ENCODE assay signal across 9 mouse cellular contexts in the genomic region with DNA sequence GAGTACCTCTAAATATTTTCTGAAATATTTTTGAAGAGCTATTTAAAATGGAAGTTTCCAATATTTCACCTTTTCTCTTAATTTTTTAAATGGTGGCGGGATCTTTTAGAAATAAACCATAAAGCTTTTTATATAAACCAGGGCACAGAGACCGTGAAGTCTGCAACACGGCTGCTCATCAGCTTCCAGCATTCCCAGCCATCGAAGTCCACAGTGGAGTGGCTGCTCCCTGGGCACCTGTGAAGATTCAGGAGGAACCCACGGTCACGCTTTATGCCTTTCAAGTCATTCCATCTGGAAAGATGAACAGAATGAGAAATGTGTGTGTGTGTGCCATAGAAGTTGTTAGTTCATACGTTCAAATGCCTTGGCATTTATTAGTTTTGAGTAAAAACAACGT. TPM values are rescaled to one million over a fixed set of nuclear protein-coding genes. Genes with fewer than 3 reads are reported as not detected.
DNase-seq lines count a peak whose midpoint lies in the region; ATAC-seq and TF ChIP-seq lines count a peak whose summit lies in the region.
"Had no signal": no experiment of that assay in that cellular context is flagged by ENCODE, and none has a peak within 500 bp of the region (broad histone marks: within the 10 kb centered on the region; RNA-seq: fewer than 3 reads in every experiment).

No protein-coding gene starts in this region.

- 0 out of 2 replicates have a peak, but pooled peaks cover 5% of the 10 kb centered on the region for H3K4me1 ChIP-seq in kidney, postnatal 0 days (replicated peaks; ENCODE audit: insufficient read depth, low read length)
- peaks cover 5% of the 10 kb centered on the region for H3K4me1 ChIP-seq in hindbrain, embryonic 15.5 days (replicated peaks)
- H3K4me1 ChIP-seq in midbrain, embryonic 16.5 days (ENCODE audit: control insufficient read depth, insufficient read depth, low read length) = peaks cover 6% of the 10 kb centered on the region

- H3K36me3 ChIP-seq in kidney, postnatal 0 days (ENCODE audit: insufficient read depth, low read length) = no peaks in the 10 kb centered on the region
- no peaks in the 10 kb centered on the region for H3K36me3 ChIP-seq in hindbrain, embryonic 15.5 days
- H3K36me3 ChIP-seq in midbrain, embryonic 16.5 days (ENCODE audit: control insufficient read depth, insufficient read depth, low read length) = no peaks in the 10 kb centered on the region

- no peaks in the 10 kb centered on the region for H3K9me3 ChIP-seq in kidney, postnatal 0 days (replicated peaks; ENCODE audit: low read length)
- H3K9me3 ChIP-seq in hindbrain, embryonic 15.5 days = no peaks in the 10 kb centered on the region
- H3K9me3 ChIP-seq in midbrain, embryonic 16.5 days (replicated peaks; ENCODE audit: control insufficient read depth, low read length, poor library complexity, severe bottlenecking) = no peaks in the 10 kb centered on the region

- H3K27me3 ChIP-seq in kidney, postnatal 0 days (ENCODE audit: insufficient read depth, low read length) = no peaks in the 10 kb centered on the region
- H3K27me3 ChIP-seq in hindbrain, embryonic 15.5 days = no peaks in the 10 kb centered on the region
- no peaks in the 10 kb centered on the region for H3K27me3 ChIP-seq in midbrain, embryonic 16.5 days (ENCODE audit: control insufficient read depth, insufficient read depth, low read depth, low read length)

- no peak overlapping the region for H3K27ac ChIP-seq in kidney, postnatal 0 days
- no peak overlapping the region for H3K27ac ChIP-seq in hindbrain, embryonic 15.5 days (replicated peaks)
- no peak overlapping the region for H3K27ac ChIP-seq in midbrain, embryonic 16.5 days (ENCODE audit: low read length)

- H3K9ac ChIP-seq in kidney, postnatal 0 days (ENCODE audit: low read depth, low read length) = peak overlapping the region; percentile 52
- peak overlapping the region; percentile 43; the same call in 1 of the 2 replicates for H3K9ac ChIP-seq in hindbrain, embryonic 15.5 days
- peak overlapping the region; percentile 54; the same call in 1 of the 2 replicates for H3K9ac ChIP-seq in midbrain, embryonic 16.5 days (ENCODE audit: low read depth, low read length)

- WGBS in kidney, postnatal 0 days = 38% methylated on average over 8 of the region's 8 CpGs
- WGBS in hindbrain, embryonic 15.5 days = 49% methylated on average over 8 of the region's 8 CpGs
- 44% methylated on average over 8 of the region's 8 CpGs for WGBS in midbrain, embryonic 16.5 days

- no peak for TF ChIP-seq CTCF in kidney, postnatal 0 days (IDR thresholded peaks at IDR 0.05; ENCODE audit: low read depth)
- no peak for TF ChIP-seq CTCF in brain, embryonic 14.5 days (IDR thresholded peaks at IDR 0.05; ENCODE audit: borderline replicate concordance, extremely low read depth, insufficient read depth, insufficient read length)

- DNase-seq in kidney, postnatal 0 days (ENCODE audit: low spot score) = peak; percentile 12
- no peak for DNase-seq in kidney, postnatal 14 days
- peak; percentile 13 for DNase-seq in brain, embryonic 14.5 days (ENCODE audit: low read depth)
- DNase-seq in gastrocnemius, adult 18-20 months (ENCODE audit: low spot score) = no peak
- no peak for DNase-seq in thymus, postnatal 25 days
- DNase-seq in frontal cortex, postnatal 36 days (ENCODE audit: low spot score in 2 of 2) = no peak

- H3K4me2 ChIP-seq in kidney, postnatal 0 days (ENCODE audit: low read length) = peak overlapping the region; percentile 65
- peak overlapping the region; percentile 61 for H3K4me2 ChIP-seq in hindbrain, embryonic 15.5 days
- H3K4me2 ChIP-seq in midbrain, embryonic 16.5 days (ENCODE audit: low read length) = peak overlapping the region; percentile 72

- peak overlapping the region; percentile 52 for H3K4me3 ChIP-seq in kidney, postnatal 0 days (replicated peaks; ENCODE audit: low read depth, low read length)
- H3K4me3 ChIP-seq in hindbrain, embryonic 15.5 days = peak overlapping the region; percentile 63
- H3K4me3 ChIP-seq in midbrain, embryonic 16.5 days (ENCODE audit: low read depth, low read length) = peak overlapping the region; percentile 59

- no peak for TF ChIP-seq POLR2A in brain, embryonic 14.5 days (IDR thresholded peaks at IDR 0.05; ENCODE audit: borderline replicate concordance, extremely low read depth, insufficient read depth, insufficient read length, poor library complexity, severe bottlenecking)

- no peak for ATAC-seq in kidney, postnatal 0 days (replicated peaks; ENCODE audit: low FRiP score, low read depth)
- ATAC-seq in hindbrain, embryonic 15.5 days (ENCODE audit: low FRiP score, low read depth) = no peak
- ATAC-seq in midbrain, embryonic 16.5 days = 0 out of 2 replicates have a peak, but pooled peaks have one; percentile 24

RNA-seq across cellular contexts. Expression of a gene that starts 0.5 kb away (rescaled TPM):
- 10.9 and 14.1 TPM in 2 replicates for polyA plus RNA-seq in kidney, postnatal 0 days (2015; fragmentation: Nextera tagmentation; extraction: Ambion mirVana)
- polyA plus RNA-seq in brain, embryonic 14.5 days (2012; rRNA removed) = 16.5 and 17.4 TPM in 2 replicates
- 14.2 and 15.8 TPM in 2 replicates for polyA plus RNA-seq in hindbrain, embryonic 15.5 days (2015; fragmentation: Nextera tagmentation; extraction: Ambion mirVana)
- 13.9 and 16.3 TPM in 2 replicates for polyA plus RNA-seq in midbrain, embryonic 16.5 days (2015; fragmentation: Nextera tagmentation; extraction: Ambion mirVana)
- total RNA-seq in gastrocnemius, adult 18-20 months (2021) = 10 to 100 TPM; 29.7 to 32.8 TPM

RNA-seq across cellular contexts. Expression of a gene that starts 25.9 kb away (rescaled TPM):
- not detected in 2 replicates for polyA plus RNA-seq in kidney, postnatal 0 days (2015; fragmentation: Nextera tagmentation; extraction: Ambion mirVana)
- 0.05 TPM in 1 of 2 replicates, not detected in the other for polyA plus RNA-seq in brain, embryonic 14.5 days (2012; rRNA removed)
- not detected in 2 replicates for polyA plus RNA-seq in hindbrain, embryonic 15.5 days (2015; fragmentation: Nextera tagmentation; extraction: Ambion mirVana)
- not detected in 2 replicates for polyA plus RNA-seq in midbrain, embryonic 16.5 days (2015; fragmentation: Nextera tagmentation; extraction: Ambion mirVana)
- total RNA-seq in gastrocnemius, adult 18-20 months (2021) = not detected
- total RNA-seq: layer of hippocampus, postnatal 10 days had no signal

RNA-seq across cellular contexts. Expression of a gene that starts 53.0 kb away (rescaled TPM):
- polyA plus RNA-seq in kidney, postnatal 0 days (2015; fragmentation: Nextera tagmentation; extraction: Ambion mirVana) = 32.8 and 37.9 TPM in 2 replicates
- 37.6 and 38.1 TPM in 2 replicates for polyA plus RNA-seq in brain, embryonic 14.5 days (2012; rRNA removed)
- 47.9 and 49.6 TPM in 2 replicates for polyA plus RNA-seq in hindbrain, embryonic 15.5 days (2015; fragmentation: Nextera tagmentation; extraction: Ambion mirVana)
- 47.9 and 49.1 TPM in 2 replicates for polyA plus RNA-seq in midbrain, embryonic 16.5 days (2015; fragmentation: Nextera tagmentation; extraction: Ambion mirVana)
- total RNA-seq in gastrocnemius, adult 18-20 months (2021) = 10 to 100 TPM; 33.1 to 36.1 TPM

RNA-seq across cellular contexts. Expression of a gene that starts 53.0 kb away (rescaled TPM):
- polyA plus RNA-seq in kidney, postnatal 0 days (2015; fragmentation: Nextera tagmentation; extraction: Ambion mirVana) = 24.0 and 24.3 TPM in 2 replicates
- polyA plus RNA-seq in brain, embryonic 14.5 days (2012; rRNA removed) = 54.0 and 59.6 TPM in 2 replicates
- polyA plus RNA-seq in hindbrain, embryonic 15.5 days (2015; fragmentation: Nextera tagmentation; extraction: Ambion mirVana) = 40.0 and 43.0 TPM in 2 replicates
- 40.6 and 45.5 TPM in 2 replicates for polyA plus RNA-seq in midbrain, embryonic 16.5 days (2015; fragmentation: Nextera tagmentation; extraction: Ambion mirVana)
- 10 to 100 TPM; 19.8 to 21.3 TPM for total RNA-seq in gastrocnemius, adult 18-20 months (2021)

Comparison
In these comparisons a context has a peak if more than half of its experiments do, and no peak if none do; other contexts are left out.
1. DNase-seq: peak in kidney, postnatal 0 days (single experiment) and brain, embryonic 14.5 days (single experiment); none in kidney, postnatal 14 days (single experiment), gastrocnemius, adult 18-20 months (single experiment), thymus, postnatal 25 days (single experiment) and frontal cortex, postnatal 36 days (0 of 2).
2. Peak in every context shown above with its lines, with median percentiles within 50 percentile points of each other: H3K4me2 ChIP-seq, H3K4me3 ChIP-seq and H3K9ac ChIP-seq.